Mouse (Mus musculus) brain, embryonic 14.5 days (tissue): ENCODE measurements around the gene Mgat4a.

Source experiments
- CTCF ChIP-seq: fragments of 200-500 bp; IDR thresholded peaks from 2 replicates; pipeline ENCODE4 v1.5.1; 2012; ENCODE audit warnings: inconsistent platforms, mild to moderate bottlenecking, moderate library complexity, borderline replicate concordance; ENCODE audit not compliant: insufficient read depth, insufficient read length; ENCODE audit errors: extremely low read depth
- POLR2A ChIP-seq: fragments of 200-500 bp; IDR thresholded peaks from 2 replicates; pipeline ENCODE4 v1.6.1; 2012; ENCODE audit warnings: mild to moderate bottlenecking, inconsistent platforms, borderline replicate concordance; ENCODE audit not compliant: poor library complexity, insufficient read depth, insufficient read length, severe bottlenecking; ENCODE audit errors: extremely low read depth

DNA sequence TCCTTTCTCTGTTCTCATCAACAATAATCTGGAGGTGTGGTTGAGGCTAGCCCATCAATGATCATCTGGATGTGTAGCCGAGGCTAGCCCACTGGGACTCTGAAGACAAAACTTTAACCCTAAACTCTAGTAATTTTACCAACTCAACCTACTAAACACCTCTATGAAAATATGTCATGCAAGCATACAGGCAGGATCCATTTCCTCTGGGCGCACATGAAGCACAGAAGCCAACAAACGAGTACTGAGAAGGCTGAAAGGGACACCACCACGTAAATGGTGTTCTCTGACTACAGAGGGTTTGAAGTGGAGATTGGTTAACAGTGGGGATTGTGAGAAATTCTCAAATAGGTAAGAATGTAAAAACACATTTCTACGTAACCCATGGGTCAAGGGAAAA lies 63.6 kb downstream of the Mgat4a start:
- TF ChIP-seq CTCF (no peak), POLR2A (no peak)
